Mouse (Mus musculus) bone marrow macrophage, adult 2 months (primary cell): Measurements from ENCODE around the gene Celf5.

Experiments
- CTCF ChIP-seq: IDR thresholded peaks from 2 replicates; pipeline ENCODE4 v1.5.1; 2012; ENCODE audit warnings: low read depth, mild to moderate bottlenecking, low read length, moderate library complexity
- POLR2A ChIP-seq: IDR thresholded peaks from 2 replicates; pipeline ENCODE4 v1.6.1; 2012; ENCODE audit warnings: mild to moderate bottlenecking, low read depth, low read length, borderline replicate concordance

GRCm38 (mm10) chr10:81427804-81428506 lies 54.6 kb downstream of the Celf5 start:
- TF ChIP-seq CTCF: no peak
- no peak for TF ChIP-seq POLR2A
